Mouse (Mus musculus): ENCODE results near the gene Abcc3.

DNA sequence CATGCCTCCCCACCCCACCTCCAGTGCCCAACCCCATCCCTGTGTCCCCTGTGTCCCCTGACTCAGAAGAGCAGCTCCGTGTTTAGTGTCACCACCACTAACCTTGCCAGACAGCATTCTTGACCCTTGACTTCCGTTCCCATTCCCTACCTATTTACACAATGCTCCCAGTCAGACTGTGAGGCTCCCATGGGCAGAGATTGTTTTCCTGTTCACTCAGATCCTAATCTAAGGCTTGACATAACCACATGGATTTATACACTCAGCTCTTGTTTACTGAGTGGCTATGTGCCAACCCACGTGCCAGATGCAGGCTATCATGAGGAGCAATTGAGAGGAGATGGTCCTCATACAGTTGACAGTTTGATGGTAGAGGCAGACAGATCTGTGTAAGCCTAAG, 27.5 kb downstream of the Abcc3 start:
- TF ChIP-seq CTCF (IDR thresholded peaks at IDR 0.05; ENCODE audit: low read depth, low read length): no peak
- TF ChIP-seq POLR2A (IDR thresholded peaks at IDR 0.05; ENCODE audit: borderline replicate concordance, low read depth, low read length): no peak
